Mouse (Mus musculus) embryonic facial prominence, embryonic 14.5 days (tissue): ENCODE results near the gene Sim2. TPM values are rescaled to one million over a fixed set of nuclear protein-coding genes. Genes with fewer than 3 reads are reported as not detected.
A peak's percentile ranks its signal among the peaks of the same experiment; 100 is the strongest.

Experiments
- ATAC-seq: fragments of 200-750 bp; cut with Nextera tagmentation; 2 replicates; pipeline ENCODE4 v1.8.0; 2017; ENCODE audit warnings: low read depth, moderate number of reproducible peaks, moderate TSS enrichment
- DNase-seq: peaks from one replicate; pipeline ENCODE4 v3.0.0-alpha.2; 2015; ENCODE audit warnings: low spot score
- H3K27ac ChIP-seq: fragments of 300-500 bp; sonication (generic); replicated peaks from 2 replicates; pipeline ENCODE4 v1.5.1; 2014; ENCODE audit warnings: low read depth, mild to moderate bottlenecking, low read length, moderate library complexity
- H3K27me3 ChIP-seq: fragments of 300-500 bp; sonication (generic); replicated peaks from 2 replicates; pipeline ENCODE4 v1.6.1; 2014; ENCODE audit warnings: low read length; ENCODE audit not compliant: control insufficient read depth, insufficient read depth
- H3K36me3 ChIP-seq: fragments of 300-500 bp; sonication (generic); 2 replicates; pipeline ENCODE4 v1.6.1; 2014; ENCODE audit warnings: low read length, mixed read lengths; ENCODE audit not compliant: control insufficient read depth, insufficient read depth
- H3K4me1 ChIP-seq: fragments of 300-500 bp; sonication (generic); 2 replicates; pipeline ENCODE4 v1.6.1; 2014; ENCODE audit warnings: antibody characterized with exemption, low read length; ENCODE audit not compliant: control insufficient read depth, insufficient read depth
- H3K4me2 ChIP-seq: fragments of 300-500 bp; sonication (generic); 2 replicates; pipeline ENCODE4 v1.6.1; 2014; ENCODE audit warnings: low read depth, mild to moderate bottlenecking, low read length, moderate library complexity, mixed read lengths
- H3K4me3 ChIP-seq: fragments of 300-500 bp; sonication (generic); 2 replicates; pipeline ENCODE4 v1.5.1; 2014; ENCODE audit warnings: low read depth, mild to moderate bottlenecking, low read length
- H3K9ac ChIP-seq: fragments of 300-500 bp; sonication (generic); 2 replicates; pipeline ENCODE4 v1.6.1; 2014; ENCODE audit warnings: low read depth, mild to moderate bottlenecking, low read length, moderate library complexity, mixed read lengths
- H3K9me3 ChIP-seq: fragments of 300-500 bp; sonication (generic); 2 replicates; pipeline ENCODE4 v1.6.1; 2016; ENCODE audit warnings: low read length; ENCODE audit not compliant: control insufficient read depth
- WGBS: fragments of 180-500 bp; shearing (Covaris S2); extraction: QIAGEN DNeasy Blood & Tissue Kit; methylation state at CpG from one replicate; pipeline ENCODE4 v1.1.7; 2014; 5-methylcytosine and 5-hydroxymethylcytosine counted together
- polyA plus RNA-seq: library from polyadenylated mRNA; unstranded; fragments of >200 nt; fragmentation: Nextera tagmentation; extraction: Ambion mirVana; gene quantifications from 2 replicates; pipeline ENCODE4 v1.2.1, GENCODE M21; 2014

The Sim2 gene
- polyA plus RNA-seq, 1 experiment from 2014 or later, result 3.6 TPM

DNA sequence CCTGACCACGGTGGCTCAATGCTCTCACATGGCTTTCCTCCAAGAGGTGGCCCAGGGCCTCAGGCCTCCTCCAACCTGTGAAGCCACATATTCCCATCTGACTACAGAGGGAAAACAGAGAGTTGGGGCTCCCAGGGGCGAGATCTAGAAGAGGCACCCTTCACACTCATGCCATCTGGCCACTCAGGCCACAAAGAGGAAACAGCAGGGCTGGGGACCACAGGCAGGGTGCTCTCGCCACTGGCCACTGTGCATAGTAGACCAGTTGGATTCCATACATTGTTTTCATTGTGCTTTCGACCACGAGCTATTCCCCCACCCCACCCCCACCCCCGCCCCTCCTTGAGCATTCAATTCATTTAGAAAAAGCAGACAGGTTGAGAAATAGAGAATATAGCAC, 77.3 kb downstream of the Sim2 start:
- Histone ChIP-seq H3K4me1 (peaks cover 11% of the 10 kb centered on the region; the same call in 1 of the 2 replicates), H3K27ac (no peak overlapping the region), H3K4me3 (no peak overlapping the region), H3K9me3 (no peaks in the 10 kb centered on the region), H3K27me3 (no peaks in the 10 kb centered on the region), H3K36me3 (no peaks in the 10 kb centered on the region), H3K4me2 (no peak overlapping the region), H3K9ac (no peak overlapping the region)
- DNase-seq, result no peak
- ATAC-seq, result no peak
- WGBS, result 57% methylated on average over 6 of the region's 6 CpGs

- 77% methylated on average over 11 of the region's 11 CpGs for WGBS
- ATAC-seq, result no peak
Measured at GRCm38 (mm10) chr16:94163051-94163450, 78.3 kb downstream of the Sim2 start.

DNA sequence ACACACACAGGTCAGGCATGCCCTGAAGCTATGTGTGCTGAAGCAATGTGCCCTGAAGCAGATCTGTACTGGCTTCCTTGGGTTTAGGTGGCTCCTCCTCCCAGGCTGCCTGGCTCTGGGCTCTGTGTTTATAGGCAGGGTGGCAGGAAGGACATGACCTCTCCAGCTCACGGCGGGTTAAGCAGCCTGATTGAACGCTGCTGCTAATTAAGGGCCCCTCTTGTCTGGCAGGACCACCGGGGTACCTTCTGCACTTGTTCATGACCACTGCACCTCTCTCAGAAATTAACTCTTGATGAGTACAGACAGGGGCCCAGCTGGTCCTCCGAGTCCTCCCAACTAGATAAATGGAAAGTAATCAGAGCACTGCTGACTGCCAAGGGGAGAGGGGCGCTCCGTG, 79.5 kb downstream of the Sim2 start:
- Histone ChIP-seq H3K9ac (no peak overlapping the region), H3K36me3 (no peaks in the 10 kb centered on the region), H3K4me1 (peaks cover 11% of the 10 kb centered on the region; the same call in 1 of the 2 replicates), H3K4me2 (no peak overlapping the region), H3K4me3 (no peak overlapping the region), H3K27me3 (no peaks in the 10 kb centered on the region), H3K27ac (no peak overlapping the region), H3K9me3 (no peaks in the 10 kb centered on the region)
- ATAC-seq, result peak; percentile 41; the same call in 1 of the 2 replicates
- DNase-seq, result peak; percentile 44
- WGBS, result 8% methylated on average over 7 of the region's 7 CpGs

More at GRCm38 (mm10) chr16:94163051-94163450, 78.3 kb downstream of the Sim2 start:
- H3K4me3 ChIP-seq, result no peak overlapping the region
- H3K36me3 ChIP-seq, result no peaks in the 10 kb centered on the region
- no peak overlapping the region for H3K27ac ChIP-seq
- peaks cover 11% of the 10 kb centered on the region; the same call in 1 of the 2 replicates for H3K4me1 ChIP-seq
- no peaks in the 10 kb centered on the region for H3K9me3 ChIP-seq
- no peak overlapping the region for H3K4me2 ChIP-seq
- DNase-seq, result no peak
- H3K9ac ChIP-seq, result no peak overlapping the region
- no peaks in the 10 kb centered on the region for H3K27me3 ChIP-seq

- DNase-seq (peak; percentile 41), ATAC-seq (0 out of 2 replicates have a peak, but pooled peaks have one; percentile 41)
- H3K36me3 ChIP-seq, result no peaks in the 10 kb centered on the region
- H3K9ac ChIP-seq, result no peak overlapping the region
- H3K4me2 ChIP-seq, result no peak overlapping the region
- 25% methylated on average over 5 of the region's 5 CpGs for WGBS
- no peaks in the 10 kb centered on the region for H3K9me3 ChIP-seq
- H3K27ac ChIP-seq, result no peak overlapping the region
- peaks cover 11% of the 10 kb centered on the region; the same call in 1 of the 2 replicates for H3K4me1 ChIP-seq
- no peak overlapping the region for H3K4me3 ChIP-seq
- no peaks in the 10 kb centered on the region for H3K27me3 ChIP-seq
Measured at GRCm38 (mm10) chr16:94164978-94165377, 80.2 kb downstream of the Sim2 start.

GRCm38 (mm10) chr16:94168655-94169545, 84.2 kb downstream of the Sim2 start:
- no peak for ATAC-seq
- WGBS, result 88% methylated on average over 16 of the region's 16 CpGs
- H3K9ac ChIP-seq, result no peak overlapping the region

GRCm38 (mm10) chr16:94170218-94170617, 85.5 kb downstream of the Sim2 start:
- Histone ChIP-seq H3K9ac (no peak overlapping the region), H3K4me3 (no peak overlapping the region), H3K4me1 (peaks cover 2% of the 10 kb centered on the region; the same call in 1 of the 2 replicates), H3K27me3 (no peaks in the 10 kb centered on the region), H3K27ac (no peak overlapping the region), H3K36me3 (no peaks in the 10 kb centered on the region), H3K9me3 (no peaks in the 10 kb centered on the region), H3K4me2 (no peak overlapping the region)
- no peak for ATAC-seq
- WGBS, result 47% methylated on average over 4 of the region's 4 CpGs
- no peak for DNase-seq

More at GRCm38 (mm10) chr16:94168655-94169545, 84.2 kb downstream of the Sim2 start:
- no peak for DNase-seq
- no peak overlapping the region for H3K4me2 ChIP-seq
- H3K4me1 ChIP-seq, result peaks cover 11% of the 10 kb centered on the region; the same call in 1 of the 2 replicates
- H3K9me3 ChIP-seq, result no peaks in the 10 kb centered on the region
- no peak overlapping the region for H3K4me3 ChIP-seq
- no peaks in the 10 kb centered on the region for H3K27me3 ChIP-seq
- no peak overlapping the region for H3K27ac ChIP-seq
- no peaks in the 10 kb centered on the region for H3K36me3 ChIP-seq

- Histone ChIP-seq H3K4me3 (no peak overlapping the region), H3K36me3 (no peaks in the 10 kb centered on the region), H3K27me3 (peaks cover 9% of the 10 kb centered on the region; the same call in 1 of the 2 replicates), H3K9me3 (no peaks in the 10 kb centered on the region), H3K9ac (no peak overlapping the region), H3K27ac (no peak overlapping the region), H3K4me2 (no peak overlapping the region), H3K4me1 (no peaks in the 10 kb centered on the region)
- ATAC-seq (no peak), DNase-seq (no peak)
- 68% methylated on average over 1 of the region's 1 CpGs for WGBS
Measured at GRCm38 (mm10) chr16:94173361-94173760, 88.6 kb downstream of the Sim2 start.

GRCm38 (mm10) chr16:94175366-94175986, 90.7 kb downstream of the Sim2 start:
- Histone ChIP-seq H3K27me3 (peaks cover 17% of the 10 kb centered on the region), H3K9ac (no peak overlapping the region), H3K4me2 (no peak overlapping the region), H3K4me1 (peaks cover 12% of the 10 kb centered on the region; the same call in 1 of the 2 replicates), H3K27ac (no peak overlapping the region), H3K4me3 (no peak overlapping the region), H3K36me3 (no peaks in the 10 kb centered on the region), H3K9me3 (no peaks in the 10 kb centered on the region)
- ATAC-seq, result no peak
- DNase-seq, result no peak
- 81% methylated on average over 7 of the region's 7 CpGs for WGBS
